Mouse (Mus musculus) macrophage (primary cell): Measurements from ENCODE around the gene Camk2g. TPM values are rescaled to one million over a fixed set of nuclear protein-coding genes. Genes with fewer than 3 reads are reported as not detected.

Source experiments
- H3K27ac ChIP-seq: fragments of 350-480 bp; formaldehyde crosslinking; 2 replicates; pipeline ENCODE4 v1.9.0; 2021
- H3K36me3 ChIP-seq: fragments of 350-480 bp; formaldehyde crosslinking; 2 replicates; pipeline ENCODE4 v1.9.0; 2021; ENCODE audit errors: inconsistent target
- H3K4me3 ChIP-seq: fragments of 350-480 bp; formaldehyde crosslinking; 2 replicates; pipeline ENCODE4 v1.9.0; 2021; ENCODE audit errors: inconsistent target
- H3K79me2 ChIP-seq: fragments of 350-480 bp; formaldehyde crosslinking; 2 replicates; pipeline ENCODE4 v1.9.0; 2021; ENCODE audit errors: inconsistent target
- WGBS: methylation state at CpG from one replicate; pipeline ENCODE4 v1.1.7; 2026; ENCODE audit warnings: inconsistent platforms; ENCODE audit not compliant: missing documents; 5-methylcytosine and 5-hydroxymethylcytosine counted together
- polyA plus RNA-seq: library from polyadenylated mRNA; stranded (reverse); fragments of 250-400 nt; gene quantifications from 3 replicates; pipeline ENCODE4 v1.2.4, GENCODE M21; 2018; ENCODE audit warnings: inconsistent platforms

Gene Camk2g
- polyA plus RNA-seq, 1 experiment from 2014 or later, result 24.7 TPM

DNA sequence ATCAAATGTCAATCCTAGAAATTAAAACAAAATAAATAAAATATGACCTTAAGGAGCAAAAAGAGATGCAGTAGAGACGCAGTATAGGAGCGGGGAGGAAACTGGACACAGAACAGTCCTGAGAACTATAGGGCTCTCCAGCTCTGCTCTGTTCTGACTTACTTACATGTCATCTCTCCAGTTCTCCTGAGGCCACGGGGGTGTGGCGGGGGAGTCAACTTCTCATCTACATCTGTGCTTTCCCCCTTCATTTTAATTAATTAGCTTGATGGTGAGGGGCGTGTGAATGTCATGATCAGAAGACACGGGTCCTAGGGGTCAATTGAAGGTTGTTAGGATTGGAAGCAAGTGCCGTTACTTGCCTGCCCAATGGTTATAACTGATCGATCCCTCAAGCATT, 33.2 kb upstream of the Camk2g start:
- no peak overlapping the region for H3K4me3 ChIP-seq
- H3K79me2 ChIP-seq, result no peaks in the 10 kb centered on the region
- H3K27ac ChIP-seq, result peak overlapping the region; percentile 98
- no peaks in the 10 kb centered on the region for H3K36me3 ChIP-seq
- whole genome bisulfite sequencing, result 98% methylated on average over 8 of the region's 8 CpGs

DNA sequence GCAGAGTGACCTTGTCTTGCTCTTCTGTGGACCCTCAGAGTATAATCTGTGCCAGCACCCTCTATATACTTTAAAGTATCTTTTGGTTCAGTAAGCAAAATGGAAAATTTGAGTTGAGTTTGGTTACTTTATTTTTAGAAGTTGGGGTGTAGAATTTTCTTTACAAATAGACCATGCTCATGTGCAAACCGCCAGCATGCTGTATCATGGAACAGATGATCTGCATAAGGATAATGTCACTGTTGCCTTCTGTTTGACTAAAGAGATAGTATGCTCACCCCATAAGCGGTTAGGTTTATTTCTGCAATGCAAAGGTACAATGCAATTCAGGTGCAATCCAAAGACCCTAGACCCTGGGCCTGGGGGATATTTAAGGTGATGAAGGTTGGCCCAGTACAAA, 31.6 kb upstream of the Camk2g start:
- H3K4me3 ChIP-seq, result no peak overlapping the region
- no peaks in the 10 kb centered on the region for H3K36me3 ChIP-seq
- WGBS, result 92% methylated on average over 2 of the region's 2 CpGs
- H3K27ac ChIP-seq, result peak overlapping the region; percentile 73
- no peaks in the 10 kb centered on the region for H3K79me2 ChIP-seq

DNA sequence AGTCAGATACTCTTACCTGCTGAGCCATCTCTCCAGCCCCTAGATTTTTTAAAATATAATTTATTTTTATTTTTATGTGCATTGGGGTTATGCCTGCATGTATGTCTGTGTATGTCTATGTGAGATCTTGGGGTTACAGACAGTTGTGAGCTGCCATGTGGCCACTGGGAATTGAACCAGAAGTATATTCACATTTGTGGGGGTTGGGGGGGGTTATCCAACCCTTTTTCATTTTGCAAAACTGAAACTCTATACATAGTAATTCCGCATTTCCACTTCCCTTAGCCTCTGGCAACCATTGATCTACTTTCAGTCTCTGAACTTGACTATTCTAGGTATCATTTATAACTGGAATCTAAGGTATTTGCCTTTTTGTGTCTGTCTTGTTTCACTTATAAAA, 30.6 kb upstream of the Camk2g start:
- 67% methylated on average over 1 of the region's 1 CpGs for WGBS
- Histone ChIP-seq H3K4me3 (no peak overlapping the region), H3K79me2 (no peaks in the 10 kb centered on the region), H3K27ac (peak overlapping the region; percentile 73), H3K36me3 (no peaks in the 10 kb centered on the region)

DNA sequence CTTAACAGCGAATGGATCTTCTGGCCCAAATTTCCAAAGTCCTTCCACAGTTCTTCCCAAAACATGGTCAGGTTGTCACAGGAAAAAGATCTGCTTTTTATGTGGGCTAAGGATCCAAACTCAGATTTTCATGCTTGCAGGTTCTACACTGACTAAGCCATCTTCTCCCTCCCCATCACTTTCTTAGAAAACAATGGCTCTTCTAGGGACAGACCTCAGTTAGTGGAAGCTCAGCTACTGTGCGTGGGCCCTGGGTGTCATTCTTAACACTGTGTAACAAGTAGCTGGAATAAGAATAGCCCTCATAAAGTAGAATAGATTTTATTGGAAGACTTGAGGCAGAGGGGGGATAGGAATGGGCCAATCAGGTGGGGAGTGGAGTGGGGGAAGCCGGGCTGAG, 21.6 kb upstream of the Camk2g start:
- Histone ChIP-seq H3K79me2 (no peaks in the 10 kb centered on the region), H3K36me3 (no peaks in the 10 kb centered on the region), H3K4me3 (no peak overlapping the region), H3K27ac (no peak overlapping the region)
- WGBS, result 95% methylated on average over 3 of the region's 3 CpGs

DNA sequence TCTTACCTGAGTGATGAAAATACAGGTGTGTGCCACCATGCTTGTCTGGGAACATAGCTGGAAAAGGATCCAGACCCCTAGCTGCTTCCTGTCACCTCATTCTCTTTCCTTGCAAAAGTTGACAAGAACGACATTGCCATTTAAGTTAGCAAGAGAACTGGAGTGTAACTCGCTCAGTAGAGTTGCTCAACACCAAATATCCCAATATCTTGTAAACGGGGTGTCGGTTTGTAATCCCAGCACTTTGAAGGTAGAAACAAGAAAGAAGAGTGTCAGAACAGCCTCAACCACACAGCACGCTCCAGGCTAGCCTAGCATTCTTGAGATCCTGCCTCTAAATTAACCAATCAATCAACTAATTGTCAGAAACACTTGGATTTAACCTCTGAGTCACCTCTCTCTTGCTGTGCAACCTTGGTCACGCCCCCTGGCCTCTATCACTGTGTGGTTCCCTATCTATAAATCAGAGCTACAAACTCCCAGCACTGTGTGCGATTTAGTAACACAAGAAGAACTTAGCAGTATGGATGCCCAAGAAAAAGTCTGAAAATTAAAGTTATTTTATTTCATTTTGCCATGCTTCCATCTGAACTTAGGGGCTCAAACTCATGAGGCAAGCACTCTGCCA, 18.0 kb upstream of the Camk2g start:
- no peak overlapping the region for H3K27ac ChIP-seq
- H3K4me3 ChIP-seq, result no peak overlapping the region
- 80% methylated on average over 7 of the region's 7 CpGs for WGBS
- no peaks in the 10 kb centered on the region for H3K79me2 ChIP-seq
- no peaks in the 10 kb centered on the region for H3K36me3 ChIP-seq

DNA sequence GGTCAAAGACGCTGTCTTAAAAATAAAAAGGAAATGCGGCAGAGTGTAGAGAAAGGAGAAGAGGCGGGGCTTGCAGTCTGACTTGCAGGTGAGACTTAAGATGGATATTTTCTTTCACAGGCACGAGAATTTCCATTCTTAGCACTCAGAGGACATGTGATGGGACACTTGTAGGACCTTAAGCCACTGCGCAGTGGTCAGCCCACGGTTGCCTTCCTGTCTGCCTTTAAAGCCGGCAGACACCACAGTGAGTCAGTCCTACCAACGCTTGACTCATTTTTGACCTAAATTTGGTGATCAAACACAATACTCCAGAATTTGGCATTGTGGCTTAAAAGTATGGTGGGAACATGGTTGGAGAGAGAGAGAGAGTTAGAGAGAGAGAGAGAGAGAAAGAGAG, 17.3 kb upstream of the Camk2g start:
- 31% methylated on average over 8 of the region's 8 CpGs for WGBS
- H3K79me2 ChIP-seq, result no peaks in the 10 kb centered on the region
- H3K27ac ChIP-seq, result peak overlapping the region; percentile 21; the same call in 1 of the 2 replicates
- H3K4me3 ChIP-seq, result no peak overlapping the region
- H3K36me3 ChIP-seq, result no peaks in the 10 kb centered on the region

DNA sequence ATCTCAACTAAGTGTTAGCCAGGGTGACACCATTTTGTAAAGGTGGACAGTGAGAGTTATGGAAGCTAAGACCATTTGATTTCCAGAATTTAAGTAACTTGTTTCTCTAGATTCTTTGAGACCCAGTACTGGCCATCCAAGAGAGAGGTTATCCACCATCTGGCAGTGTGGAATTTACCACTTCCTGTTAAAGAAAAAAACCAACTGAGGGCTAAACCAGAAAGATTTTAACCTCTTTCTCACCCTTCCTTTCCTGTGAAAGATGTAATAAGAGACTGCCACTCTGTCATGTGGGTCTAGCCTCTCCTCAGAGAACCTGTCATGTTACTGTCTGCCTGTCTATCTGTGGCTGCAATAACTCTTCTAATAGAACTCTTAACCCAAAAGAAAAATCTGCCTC, 15.9 kb upstream of the Camk2g start:
- Histone ChIP-seq H3K4me3 (no peak overlapping the region), H3K27ac (0 out of 2 replicates have a peak overlapping the region, but pooled peaks have one; percentile 18), H3K79me2 (no peaks in the 10 kb centered on the region), H3K36me3 (no peaks in the 10 kb centered on the region)

DNA sequence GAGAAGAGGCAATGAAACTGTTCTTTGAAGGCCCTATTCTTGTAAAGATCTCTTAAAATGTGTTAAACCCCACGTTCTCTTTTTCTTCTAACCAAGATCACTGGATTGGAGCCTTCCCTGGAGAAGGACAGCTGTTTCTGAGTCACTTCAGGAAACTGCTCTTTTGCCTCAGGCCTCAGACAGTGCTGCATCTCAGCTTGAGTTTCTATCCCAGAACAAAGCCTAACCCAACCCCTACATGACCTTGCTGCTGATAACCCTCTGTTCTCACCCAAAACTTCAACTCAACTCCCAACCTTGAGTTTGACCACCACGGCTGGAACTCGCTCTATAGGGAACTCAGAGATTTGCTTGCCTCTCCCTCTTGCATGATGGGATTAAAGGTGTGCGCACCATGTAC, 15.5 kb upstream of the Camk2g start:
- 80% methylated on average over 4 of the region's 4 CpGs for WGBS
- 0 out of 2 replicates have a peak overlapping the region, but pooled peaks have one; percentile 18 for H3K27ac ChIP-seq
- H3K4me3 ChIP-seq, result no peak overlapping the region
- H3K36me3 ChIP-seq, result no peaks in the 10 kb centered on the region
- no peaks in the 10 kb centered on the region for H3K79me2 ChIP-seq

DNA sequence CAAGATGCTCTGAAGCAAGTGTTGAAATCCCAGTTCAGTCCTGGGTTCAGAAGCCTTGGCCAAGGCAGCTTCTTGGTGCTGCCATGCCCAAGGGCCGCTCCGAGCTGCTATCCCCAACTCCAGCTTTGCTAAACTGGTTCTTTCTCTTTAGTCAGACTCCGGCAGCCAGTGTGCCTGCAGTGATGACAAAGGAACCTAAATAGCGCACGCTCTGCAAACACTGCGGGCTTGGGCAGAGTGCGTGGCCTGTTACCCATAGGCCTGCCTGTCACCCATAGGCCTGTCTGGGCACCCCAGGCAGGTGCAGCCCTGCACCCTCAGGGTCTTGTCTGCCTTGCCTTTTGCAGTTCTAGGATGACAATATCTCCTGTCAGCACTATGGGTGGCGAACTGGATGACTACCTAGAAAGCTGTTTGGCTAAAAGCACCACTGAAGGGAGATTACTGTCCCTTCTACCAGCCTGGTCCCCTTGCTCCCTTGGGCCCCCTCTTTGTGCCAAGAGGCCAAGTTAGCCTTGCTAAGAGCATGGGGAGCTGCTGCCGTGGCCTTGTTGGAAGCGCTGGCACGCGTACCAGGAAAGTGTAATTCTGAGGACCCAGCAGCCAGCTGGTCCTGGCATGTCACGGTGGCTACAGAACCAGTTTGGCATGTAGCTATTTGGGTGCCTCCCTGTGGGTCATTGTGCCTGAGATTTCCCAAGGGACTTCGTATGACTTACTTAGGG, 12.4 kb upstream of the Camk2g start:
- no peaks in the 10 kb centered on the region for H3K36me3 ChIP-seq
- no peaks in the 10 kb centered on the region for H3K79me2 ChIP-seq
- H3K4me3 ChIP-seq, result no peak overlapping the region
- WGBS, result 98% methylated on average over 14 of the region's 14 CpGs
- H3K27ac ChIP-seq, result peak overlapping the region; percentile 5; the same call in 1 of the 2 replicates

DNA sequence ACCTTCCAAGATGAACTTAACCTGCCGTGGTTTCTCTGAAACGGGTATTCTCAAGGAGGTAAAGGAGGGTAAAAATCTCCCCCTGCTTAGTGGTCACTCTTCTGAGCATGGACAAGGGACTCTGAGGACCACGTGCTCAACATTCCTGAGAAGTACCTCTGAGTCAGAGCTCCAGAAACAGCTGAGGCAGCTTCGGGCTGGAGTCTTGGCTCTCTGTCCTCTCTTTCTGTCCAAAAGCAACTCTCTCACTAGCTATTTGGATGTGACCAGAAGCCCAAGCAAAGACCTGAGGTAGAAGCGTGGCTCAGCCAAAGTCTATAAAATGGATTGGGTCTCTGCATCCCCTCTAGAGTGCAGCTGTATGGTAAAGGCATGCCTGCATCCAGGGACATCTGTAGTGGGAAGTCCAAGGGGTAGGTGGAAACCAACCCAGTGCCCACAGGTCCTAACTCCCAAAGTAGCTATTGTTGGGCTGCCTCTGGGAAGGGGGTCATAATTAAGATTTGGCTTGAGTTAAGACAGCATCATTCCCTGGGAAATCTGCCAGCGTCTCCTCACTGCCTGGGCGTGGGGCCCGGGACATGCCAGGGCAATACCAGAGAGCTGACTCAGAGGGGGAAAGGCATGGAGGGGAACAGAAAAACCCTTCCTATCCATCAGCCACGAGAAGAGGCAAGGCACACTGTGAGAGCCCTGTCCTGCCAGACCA, 11.2 kb upstream of the Camk2g start:
- Histone ChIP-seq H3K79me2 (no peaks in the 10 kb centered on the region), H3K4me3 (no peak overlapping the region), H3K36me3 (no peaks in the 10 kb centered on the region), H3K27ac (0 out of 2 replicates have a peak overlapping the region, but pooled peaks have one; percentile 12)
- WGBS, result 76% methylated on average over 9 of the region's 9 CpGs

DNA sequence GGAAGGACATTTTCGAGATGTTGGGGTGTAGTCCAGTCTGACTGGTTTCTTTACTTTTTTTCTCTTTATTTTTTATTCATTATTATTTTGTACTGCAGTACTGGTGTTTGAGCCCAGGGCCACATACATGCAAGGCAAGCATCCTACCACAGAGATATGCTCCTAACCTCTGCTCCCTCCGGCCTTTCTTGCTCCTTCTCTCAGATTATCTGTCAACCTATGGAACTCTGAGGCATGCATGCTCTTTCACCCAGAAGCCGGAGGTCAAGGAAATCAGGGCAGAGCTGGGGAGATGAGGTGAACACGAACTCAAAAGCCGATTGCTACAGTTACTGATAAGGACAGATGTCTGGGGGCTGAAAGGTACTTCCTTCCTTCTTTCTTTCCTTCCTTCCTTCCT, 10.6 kb upstream of the Camk2g start:
- Histone ChIP-seq H3K36me3 (no peaks in the 10 kb centered on the region), H3K79me2 (no peaks in the 10 kb centered on the region), H3K27ac (no peak overlapping the region), H3K4me3 (no peak overlapping the region)
- 82% methylated on average over 4 of the region's 5 CpGs for WGBS

DNA sequence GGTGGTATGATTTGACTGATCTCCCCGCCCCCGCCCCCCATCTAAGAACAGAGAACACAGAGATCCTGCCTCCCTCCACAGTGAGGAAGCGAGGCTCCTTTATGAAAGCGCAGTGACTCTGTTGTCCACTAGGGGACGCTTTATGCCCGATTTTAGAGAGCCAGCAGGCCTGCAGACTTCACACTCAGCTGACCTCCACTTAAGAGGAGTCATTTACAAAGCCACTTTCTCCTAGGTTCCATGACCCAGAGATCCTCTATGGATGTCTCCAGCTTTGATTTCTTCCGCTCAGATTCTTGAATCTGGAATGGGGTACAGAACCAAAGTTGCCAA, 9.7 kb upstream of the Camk2g start:
- Histone ChIP-seq H3K79me2 (no peaks in the 10 kb centered on the region), H3K4me3 (no peak overlapping the region), H3K27ac (no peak overlapping the region), H3K36me3 (no peaks in the 10 kb centered on the region)
- WGBS, result 9% methylated on average over 7 of the region's 7 CpGs

DNA sequence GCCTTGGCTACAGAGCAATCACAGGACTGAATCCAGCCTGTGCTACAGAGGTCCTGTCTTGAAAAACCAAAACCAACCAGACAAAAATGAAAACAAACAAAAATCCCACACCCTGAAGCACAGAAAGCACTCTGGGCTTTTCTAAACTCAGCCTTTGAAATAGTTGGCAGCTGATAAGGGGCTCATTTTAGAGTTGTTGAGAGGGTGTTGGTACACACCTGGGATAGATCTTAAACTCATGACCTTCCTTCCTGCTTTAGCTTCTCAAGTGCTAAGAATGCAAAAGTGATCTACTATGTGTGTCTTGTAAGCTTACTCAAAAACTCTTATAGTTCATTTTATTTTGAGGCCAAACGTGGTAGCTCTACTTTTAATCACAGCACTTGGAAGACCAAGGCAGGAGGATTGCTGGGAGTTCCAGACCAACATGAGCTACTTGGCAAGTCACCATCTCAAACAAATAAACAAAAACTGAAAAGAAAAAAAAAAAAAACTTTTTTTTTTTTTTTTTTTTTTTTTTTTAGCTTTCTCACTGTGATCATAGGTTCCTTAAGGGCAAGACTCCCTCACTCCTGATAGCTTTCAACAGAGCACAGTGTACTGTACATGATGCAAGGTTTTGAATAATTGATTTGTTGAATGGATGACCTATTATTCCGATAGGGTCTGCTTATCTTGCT, 9.2 kb upstream of the Camk2g start:
- no peak overlapping the region for H3K4me3 ChIP-seq
- H3K27ac ChIP-seq, result no peak overlapping the region
- H3K79me2 ChIP-seq, result no peaks in the 10 kb centered on the region
- WGBS, result 41% methylated on average over 2 of the region's 2 CpGs
- no peaks in the 10 kb centered on the region for H3K36me3 ChIP-seq

DNA sequence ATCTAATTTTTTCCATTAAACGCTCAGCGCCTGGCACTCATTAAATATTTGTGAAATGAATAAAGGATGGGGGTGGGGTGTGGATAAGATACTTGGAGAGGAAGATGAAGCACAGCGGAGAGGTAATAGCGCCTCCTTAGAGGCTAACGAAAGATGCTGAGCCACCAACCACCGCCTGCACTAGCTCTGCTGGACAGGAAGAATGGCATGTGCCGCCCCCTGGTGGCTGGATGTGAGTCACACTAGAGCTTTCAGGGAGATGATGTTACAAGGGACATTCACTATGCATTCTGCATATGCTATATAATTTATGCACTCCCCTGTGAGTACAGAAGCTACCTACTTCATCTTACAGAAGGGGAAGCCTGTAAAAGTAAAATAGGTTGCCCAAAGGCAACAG, 4.9 kb upstream of the Camk2g start:
- no peaks in the 10 kb centered on the region for H3K79me2 ChIP-seq
- no peak overlapping the region for H3K27ac ChIP-seq
- no peaks in the 10 kb centered on the region for H3K36me3 ChIP-seq
- no peak overlapping the region for H3K4me3 ChIP-seq
- 8% methylated on average over 7 of the region's 7 CpGs for WGBS

DNA sequence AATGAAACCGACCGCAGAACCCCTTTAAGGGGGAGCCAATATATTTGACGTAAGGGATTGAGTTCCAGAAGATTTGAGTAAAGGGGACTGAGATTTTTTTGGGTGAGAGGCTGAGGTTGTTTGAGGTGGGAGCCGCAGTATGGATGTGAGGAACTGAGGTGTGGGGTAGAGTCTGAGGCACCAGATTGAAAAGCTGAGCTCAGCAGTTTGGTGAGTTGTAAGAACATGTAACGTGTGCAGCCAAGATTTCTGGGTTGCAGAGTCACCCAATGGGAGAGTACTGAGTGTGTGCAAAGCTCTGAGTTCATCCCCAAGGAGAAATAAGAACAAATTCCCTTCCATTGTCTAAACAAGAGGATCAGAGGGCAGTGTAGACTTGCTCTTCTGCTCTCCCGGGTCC, 4.4 kb upstream of the Camk2g start:
- Histone ChIP-seq H3K4me3 (no peak overlapping the region), H3K27ac (no peak overlapping the region), H3K36me3 (no peaks in the 10 kb centered on the region), H3K79me2 (no peaks in the 10 kb centered on the region)
- WGBS, result 91% methylated on average over 6 of the region's 6 CpGs
